Mouse (Mus musculus): ENCODE data around the gene Adcy2.

Adcy2 gene

GRCm38 (mm10) chr13:68622792-68623191 lies 376.5 kb downstream of the Adcy2 start:
- no peak for DNase-seq (ENCODE audit: low spot score)

DNA sequence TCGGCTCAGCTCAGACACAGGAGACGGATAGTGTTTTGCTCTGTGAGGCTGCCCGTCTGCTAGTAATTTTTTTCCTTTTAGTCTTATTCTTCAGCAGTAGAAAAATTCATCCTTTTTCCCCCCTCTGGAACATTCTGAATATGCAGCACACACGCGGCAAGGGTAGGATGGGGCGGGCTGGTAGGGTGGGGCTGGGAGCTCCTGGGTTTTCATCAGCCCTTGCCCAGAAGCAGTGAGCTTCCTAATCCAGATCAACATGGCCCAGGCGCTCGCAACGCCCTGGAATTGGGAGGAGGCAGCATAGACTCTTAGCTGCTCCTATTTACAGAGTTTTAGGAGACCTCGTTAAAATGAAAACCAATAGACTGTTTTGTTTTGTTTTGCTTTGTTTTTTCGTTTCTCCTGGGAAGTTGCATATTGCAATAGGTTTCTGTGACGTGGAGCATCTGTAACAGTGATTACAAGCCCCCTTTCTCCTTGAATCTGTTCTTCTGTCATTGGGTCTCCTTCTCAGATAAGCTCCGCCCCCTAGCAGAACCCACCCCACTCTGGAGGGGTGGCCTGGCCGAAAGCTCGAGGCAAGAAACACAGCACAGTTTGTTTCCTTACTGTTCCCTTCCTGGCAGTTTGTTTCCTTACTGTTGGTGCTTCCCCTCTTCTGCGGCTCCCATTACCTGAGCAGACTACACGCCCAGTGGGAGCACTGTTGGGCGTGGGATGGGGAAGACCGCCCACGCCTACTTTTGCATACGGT lies 391.5 kb downstream of the Adcy2 start:
- DNase-seq (ENCODE audit: low spot score), result no peak

DNA sequence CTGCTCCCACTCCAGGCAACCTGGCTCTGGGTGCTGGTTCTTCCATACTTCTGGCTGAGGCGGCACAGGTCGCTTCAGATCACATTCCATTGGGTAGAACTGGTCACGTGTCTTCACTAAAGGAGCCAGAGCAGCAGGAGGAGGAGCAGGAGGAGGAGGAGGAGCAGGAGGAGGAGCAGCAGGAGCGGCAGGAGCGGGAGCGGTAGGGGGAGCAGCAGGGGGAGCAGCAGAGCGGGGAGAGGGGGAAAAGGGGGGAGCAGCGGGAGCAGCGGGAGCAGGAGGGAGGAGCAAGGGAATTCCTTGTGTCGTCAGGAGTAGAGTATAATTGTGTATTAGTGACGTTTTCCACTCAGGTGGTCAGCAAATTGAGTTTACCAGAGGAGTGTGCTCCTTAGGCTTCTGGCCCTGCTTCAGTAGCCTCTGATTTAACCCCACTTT lies 393.6 kb downstream of the Adcy2 start:
- DNase-seq (ENCODE audit: low spot score), result peak; percentile 46

GRCm38 (mm10) chr13:68603085-68603484 lies 396.3 kb downstream of the Adcy2 start:
- peak; percentile 17 for DNase-seq (ENCODE audit: low spot score)

DNA sequence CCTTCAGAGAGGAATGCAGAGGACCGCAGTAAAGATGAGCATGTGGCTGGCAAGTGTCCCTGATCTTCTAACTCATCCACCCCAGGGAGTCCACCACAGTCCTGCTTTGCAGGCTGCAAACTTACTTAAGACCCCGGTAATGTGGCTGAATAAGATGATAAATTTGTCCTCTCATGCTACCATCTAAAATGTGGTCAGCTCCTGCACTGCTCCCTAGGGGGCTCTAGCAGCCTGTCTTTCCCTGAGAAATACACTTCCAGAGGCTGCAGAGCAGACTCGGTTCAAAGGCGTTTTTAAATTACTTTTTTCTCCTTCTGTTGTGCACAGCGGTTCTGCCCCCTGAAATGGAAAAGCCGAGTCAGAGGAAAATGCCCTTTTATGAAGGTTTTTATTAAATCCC lies 398.2 kb downstream of the Adcy2 start:
- no peak for DNase-seq (ENCODE audit: low spot score)

DNA sequence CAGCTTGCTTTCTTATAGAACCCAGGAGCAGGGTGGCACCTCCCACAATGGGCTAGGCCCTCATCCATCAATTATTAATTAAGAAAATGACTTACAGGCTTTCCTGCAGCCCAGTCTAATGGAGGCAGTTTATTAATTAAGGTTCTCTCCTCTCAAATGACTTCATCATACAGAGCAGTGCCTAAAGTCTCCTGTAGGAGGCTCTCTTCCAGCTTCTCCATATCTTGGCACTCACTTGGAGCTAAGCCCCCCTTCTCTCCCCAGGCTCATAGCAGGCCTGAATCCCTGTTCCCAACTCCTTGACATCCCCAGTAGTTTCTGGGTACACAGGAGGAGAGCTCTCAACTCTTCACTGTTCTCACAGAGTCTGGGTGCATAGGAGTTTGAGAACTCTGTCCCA lies 400.4 kb downstream of the Adcy2 start:
- DNase-seq (ENCODE audit: low spot score), result no peak

GRCm38 (mm10) chr13:68597667-68598066 lies 401.7 kb downstream of the Adcy2 start:
- no peak for DNase-seq (ENCODE audit: low spot score)

DNA sequence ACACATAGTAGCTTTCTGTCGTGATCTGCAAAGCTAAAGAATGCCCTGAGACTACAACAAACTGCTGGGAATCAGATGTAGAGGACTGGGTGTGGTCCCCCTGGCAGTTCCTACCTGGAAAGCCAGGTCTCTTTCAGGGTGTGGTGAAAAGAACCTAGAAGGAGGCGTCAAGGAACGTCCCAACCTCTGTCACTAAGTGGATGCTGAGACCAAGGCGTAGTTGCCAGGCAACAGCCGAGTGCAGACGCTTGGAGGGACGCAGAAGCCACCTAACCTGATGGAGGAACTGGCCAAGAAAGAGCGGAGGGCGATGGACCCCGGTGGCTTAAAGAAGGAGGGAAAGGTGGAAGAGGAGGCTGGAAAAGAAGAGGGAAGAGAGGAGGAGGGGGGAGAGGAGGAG lies 402.1 kb downstream of the Adcy2 start, which contains the start of gene 1700001L19Rik:
TSS of gene 1700001L19Rik (plus strand) at position 223 of the 400 bp plus-strand sequence.
- DNase-seq (ENCODE audit: low spot score), result no peak

- no peak for DNase-seq (ENCODE audit: low spot score)
These were observed 405.5 kb downstream of the Adcy2 start for GRCm38 (mm10) chr13:68593797-68594196.

DNA sequence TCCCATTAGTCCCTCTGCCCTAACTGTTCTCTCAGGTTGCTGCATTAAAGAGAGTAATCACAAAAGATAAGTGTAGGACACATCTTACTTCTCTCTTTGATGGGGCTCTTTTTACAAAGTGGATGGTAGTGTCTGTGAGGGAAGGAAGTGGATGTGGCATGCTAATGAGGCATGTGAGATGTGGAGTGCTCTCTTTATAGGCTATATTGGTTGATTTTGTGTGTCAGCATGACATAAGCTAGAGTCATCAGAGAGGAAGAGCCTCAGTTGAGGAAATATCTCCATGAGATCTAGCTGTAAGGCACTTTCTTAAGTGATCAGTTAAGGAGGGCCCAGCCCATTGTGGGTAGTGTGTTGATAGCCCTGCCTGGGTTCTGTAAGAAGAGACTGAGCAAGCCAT lies 411.0 kb downstream of the Adcy2 start:
- no peak for DNase-seq (ENCODE audit: low spot score)

- no peak for DNase-seq (ENCODE audit: low spot score)
These were observed 413.9 kb downstream of the Adcy2 start for GRCm38 (mm10) chr13:68585441-68585840.

- DNase-seq (ENCODE audit: low spot score), result no peak
These were observed 415.4 kb downstream of the Adcy2 start for GRCm38 (mm10) chr13:68583961-68584360.

GRCm38 (mm10) chr13:68582517-68582780 lies 416.9 kb downstream of the Adcy2 start:
- DNase-seq (ENCODE audit: low spot score), result no peak

DNA sequence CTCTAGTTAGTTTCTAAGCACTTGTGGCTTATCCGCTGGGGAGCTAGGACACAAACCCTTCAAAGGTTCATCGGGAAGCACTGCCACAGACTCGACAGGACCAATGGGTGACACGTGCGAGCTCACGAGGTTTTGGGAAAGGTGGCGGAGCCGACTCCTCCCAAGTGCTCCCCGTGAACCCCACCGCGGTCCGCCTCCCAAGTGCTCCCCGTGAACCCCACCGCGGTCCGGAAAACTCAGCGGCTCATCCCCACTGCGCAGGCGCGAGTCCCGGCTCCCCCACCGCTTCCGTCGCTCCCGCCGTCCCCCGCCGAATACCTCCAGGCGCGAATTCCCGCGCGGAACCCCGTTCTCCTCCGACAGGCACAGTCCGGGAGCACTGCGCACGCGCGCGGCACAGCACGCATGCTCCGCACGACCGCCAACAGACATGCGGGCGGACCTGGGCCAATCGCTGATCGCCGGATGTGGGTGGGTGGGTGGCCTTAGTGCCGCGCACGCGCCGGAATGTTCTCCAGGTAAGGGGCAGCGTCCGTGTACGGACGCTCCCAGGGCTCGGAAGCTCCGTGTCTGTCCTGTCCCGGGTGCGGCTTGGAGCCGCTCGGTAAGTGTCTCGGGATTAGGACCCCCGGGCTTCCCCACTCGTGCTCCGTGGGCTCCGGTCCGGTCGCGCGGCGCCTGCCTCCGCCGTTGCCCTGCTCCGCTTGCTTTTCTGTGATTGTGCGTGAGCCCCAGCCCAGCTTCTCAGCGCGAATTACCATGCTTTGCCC lies 417.4 kb downstream of the Adcy2 start, which contains the start of the genes Mtrr and Fastkd3:
TSS of gene Mtrr (minus strand) at position 403 of the 770 bp plus-strand sequence.
TSS of gene Fastkd3 (plus strand) at position 488 of the 770 bp plus-strand sequence.
- peak; percentile 97 for DNase-seq (ENCODE audit: low spot score)

- no peak for DNase-seq (ENCODE audit: low spot score)
These were observed 418.1 kb downstream of the Adcy2 start for GRCm38 (mm10) chr13:68581086-68581740.

- peak; percentile 91 for DNase-seq (ENCODE audit: low spot score)
These were observed 421.4 kb downstream of the Adcy2 start for GRCm38 (mm10) chr13:68577945-68578344.

- no peak for DNase-seq (ENCODE audit: low spot score)
These were observed 424.9 kb downstream of the Adcy2 start for GRCm38 (mm10) chr13:68574398-68574797.

DNA sequence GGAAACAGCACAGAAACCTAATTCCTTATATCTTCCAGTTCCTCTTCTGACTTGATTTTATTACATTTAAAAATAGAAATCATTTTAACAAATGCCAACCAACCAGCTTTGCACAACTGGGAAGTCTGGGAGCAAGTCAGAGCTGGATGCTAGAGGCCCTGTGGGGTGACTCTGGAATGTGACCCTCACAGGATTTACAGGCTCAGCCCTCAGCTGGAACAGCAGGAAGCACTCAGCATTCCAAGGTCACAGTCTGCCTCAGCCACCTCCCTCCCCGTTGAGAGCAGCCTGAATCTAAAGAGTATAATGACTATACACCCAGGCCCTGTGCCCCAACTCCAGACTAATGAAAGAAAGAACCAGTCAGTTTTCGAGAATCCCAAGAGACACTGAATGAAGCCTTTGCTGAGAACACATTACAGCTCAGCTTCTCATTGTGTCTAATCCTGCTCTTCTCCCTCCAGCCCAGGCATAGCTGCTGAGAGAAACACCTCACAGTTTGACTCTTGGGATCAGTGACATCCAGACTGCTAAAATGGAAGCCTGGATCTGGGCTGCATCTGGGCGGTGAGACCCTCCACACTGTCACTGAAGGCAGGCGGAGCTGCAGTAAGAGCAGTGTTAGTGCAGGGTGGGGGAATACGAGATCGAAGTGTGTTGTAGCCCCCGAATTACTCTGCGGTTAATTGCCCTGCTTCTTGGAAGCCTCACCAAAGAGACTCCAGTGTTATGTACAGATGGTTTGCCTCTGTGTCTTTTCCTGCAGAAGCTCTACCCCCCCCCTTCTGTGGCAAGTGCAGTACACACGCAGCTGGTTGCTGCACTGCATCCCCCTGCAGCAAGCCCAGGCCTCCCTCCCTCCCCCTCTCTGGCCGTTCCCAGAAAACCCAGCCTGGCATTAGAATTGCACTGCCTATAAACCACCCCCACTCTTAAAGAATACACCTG lies 426.1 kb downstream of the Adcy2 start:
- DNase-seq (ENCODE audit: low spot score), result peak; percentile 38

DNA sequence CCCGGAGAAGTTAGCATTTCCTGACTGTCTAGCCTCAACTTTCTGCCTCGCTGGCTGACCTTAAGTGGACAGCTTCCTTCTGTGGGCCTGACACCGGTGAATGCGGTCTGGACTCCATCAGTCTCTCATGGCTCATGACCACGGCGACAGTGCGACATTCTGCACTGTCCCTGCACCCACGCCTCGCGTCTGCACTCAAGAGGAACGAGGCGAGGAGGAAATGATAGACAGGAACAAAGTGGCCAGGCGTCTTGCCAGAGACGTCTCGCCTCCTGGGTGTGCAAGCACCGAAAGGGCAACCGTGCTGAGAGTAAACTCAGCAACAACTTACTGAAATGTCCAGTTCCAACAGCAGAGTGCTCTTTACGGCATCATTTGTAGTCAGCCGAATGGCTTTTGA lies 427.1 kb downstream of the Adcy2 start:
- DNase-seq (ENCODE audit: low spot score), result no peak

Data from ovary, adult 18-20 months (tissue).